Mouse (Mus musculus) liver, adult 2 months (tissue): ENCODE measurements around the gene Vps37b. TPM values are rescaled to one million over a fixed set of nuclear protein-coding genes. Genes with fewer than 3 reads are reported as not detected.
A peak's percentile ranks its signal among the peaks of the same experiment; 100 is the strongest.

Source experiments
- DNase-seq: peaks from one replicate; pipeline ENCODE4 v3.0.0-alpha.2; 2011; ENCODE audit warnings: low read depth, low spot score; ENCODE audit errors: extremely low read depth
- H3K27ac ChIP-seq: fragments of 200-500 bp; replicated peaks from 2 replicates; pipeline ENCODE4 v1.5.1; 2012; ENCODE audit warnings: low read depth, mild to moderate bottlenecking, control low read depth, inconsistent platforms, low read length; ENCODE audit not compliant: insufficient read depth
- H3K27me3 ChIP-seq: fragments of 200-500 bp; 2 replicates; pipeline ENCODE4 v1.6.1; 2012; ENCODE audit warnings: mild to moderate bottlenecking, moderate library complexity, low read length, inconsistent platforms; ENCODE audit not compliant: control insufficient read depth, insufficient read depth
- H3K36me3 ChIP-seq: fragments of 200-500 bp; 2 replicates; pipeline ENCODE4 v1.6.1; 2012; ENCODE audit warnings: low read length, inconsistent platforms; ENCODE audit not compliant: control insufficient read depth, insufficient read depth
- H3K4me1 ChIP-seq: fragments of 200-500 bp; 2 replicates; pipeline ENCODE4 v1.6.1; 2011; ENCODE audit warnings: low read length; ENCODE audit not compliant: control insufficient read depth, insufficient read depth
- H3K4me3 ChIP-seq: fragments of 200-500 bp; 2 replicates; pipeline ENCODE4 v1.5.1; 2011; ENCODE audit warnings: low read depth, mild to moderate bottlenecking, control low read depth, low read length, moderate library complexity; ENCODE audit not compliant: insufficient read depth
- H3K79me2 ChIP-seq: fragments of 200-500 bp; 2 replicates; pipeline ENCODE4 v1.6.1; 2012; ENCODE audit warnings: inconsistent platforms, mild to moderate bottlenecking, low read length, moderate library complexity; ENCODE audit not compliant: control insufficient read depth, insufficient read depth
- H3K9ac ChIP-seq: fragments of 200-500 bp; 2 replicates; pipeline ENCODE4 v1.6.1; 2012; ENCODE audit warnings: low read depth, mild to moderate bottlenecking, control low read depth, inconsistent platforms, low read length
- CTCF ChIP-seq: fragments of 200-500 bp; IDR thresholded peaks from 2 replicates; pipeline ENCODE4 v1.5.1; 2011; ENCODE audit warnings: low read depth, low read length, control low read depth
- POLR2A ChIP-seq: fragments of 200-500 bp; IDR thresholded peaks from 2 replicates; pipeline ENCODE4 v1.6.1; 2011; ENCODE audit warnings: low read length, control low read depth; ENCODE audit not compliant: insufficient read depth; ENCODE audit errors: extremely low read depth
- WGBS: fragments of 180-500 bp; shearing (Covaris S2); methylation state at CpG from one replicate; pipeline ENCODE4 v1.1.7; 2018; 5-methylcytosine and 5-hydroxymethylcytosine counted together
- polyA plus RNA-seq: library from polyadenylated mRNA; depleted of rRNA; stranded (reverse); fragments of >200 nt; gene quantifications from 2 replicates; pipeline ENCODE4 v1.2.3, GENCODE M21; 2012
- total RNA-seq: library from RNA; depleted of rRNA; stranded (reverse); fragments of >200 nt; gene quantifications from 2 replicates; pipeline ENCODE4 v1.2.3, GENCODE M21; 2014

Gene Vps37b
- total and polyA plus RNA-seq, 2 experiments = 4.4 to 31.4 TPM

DNA sequence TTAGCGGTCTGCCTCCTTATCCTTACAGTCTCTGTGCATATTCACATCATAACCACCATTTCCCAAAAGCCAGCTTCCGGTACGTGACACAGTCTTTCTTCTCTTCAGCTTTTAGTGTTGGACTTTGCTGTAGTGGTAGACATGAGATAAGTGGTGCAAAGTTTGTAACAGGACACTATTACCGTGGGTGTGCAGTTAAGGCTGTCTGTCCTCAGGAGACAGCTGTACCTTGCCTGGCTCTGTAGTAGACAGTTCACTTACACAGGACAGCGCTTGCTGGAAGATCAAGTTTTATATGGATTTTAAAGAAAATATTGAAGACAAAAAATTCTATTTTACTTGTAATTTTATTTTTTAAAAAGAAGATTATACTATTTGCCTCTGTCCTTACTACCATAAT is 63.6 kb downstream of the Vps37b start:
- TF ChIP-seq POLR2A = no peak
- TF ChIP-seq CTCF = no peak
- H3K4me3 ChIP-seq = no peak overlapping the region
- WGBS = 77% methylated on average over 5 of the region's 5 CpGs
- H3K27me3 ChIP-seq = no peaks in the 10 kb centered on the region
- no peaks in the 10 kb centered on the region; the same call in 1 of the 2 replicates for H3K4me1 ChIP-seq
- no peak for DNase-seq
- H3K36me3 ChIP-seq = no peaks in the 10 kb centered on the region
- no peak overlapping the region for H3K27ac ChIP-seq
- H3K79me2 ChIP-seq = no peaks in the 10 kb centered on the region
- no peak overlapping the region for H3K9ac ChIP-seq

DNA sequence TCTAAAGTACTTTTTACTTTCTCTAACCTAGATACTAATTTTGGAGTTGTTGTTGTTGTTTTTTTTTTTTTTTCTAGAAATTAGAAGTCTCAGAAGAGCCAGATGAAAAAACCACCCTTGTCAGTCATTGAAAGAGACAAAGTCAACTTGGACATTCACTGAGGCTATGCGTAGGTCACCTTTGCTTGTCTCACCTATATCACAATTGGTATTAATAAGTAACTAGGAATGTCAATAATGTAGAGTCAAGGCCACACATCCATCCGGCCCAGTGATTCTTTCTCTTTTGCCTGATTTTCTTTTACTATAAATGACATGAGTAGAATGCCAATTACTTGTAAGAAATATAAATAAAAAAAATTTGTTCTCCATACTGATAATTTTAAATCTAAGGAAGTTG is 65.3 kb downstream of the Vps37b start:
- Histone ChIP-seq H3K79me2 (no peaks in the 10 kb centered on the region), H3K9ac (no peak overlapping the region), H3K27me3 (no peaks in the 10 kb centered on the region), H3K27ac (no peak overlapping the region), H3K4me3 (no peak overlapping the region), H3K4me1 (no peaks in the 10 kb centered on the region; the same call in 1 of the 2 replicates), H3K36me3 (no peaks in the 10 kb centered on the region)
- 27% methylated on average over 2 of the region's 2 CpGs for WGBS
- TF ChIP-seq POLR2A (no peak), CTCF (no peak)
- DNase-seq = peak; percentile 64

GRCm38 (mm10) chr5:123964208-123964607 is 67.9 kb downstream of the Vps37b start:
- Histone ChIP-seq H3K36me3 (no peaks in the 10 kb centered on the region), H3K4me3 (no peak overlapping the region), H3K27me3 (no peaks in the 10 kb centered on the region), H3K9ac (no peak overlapping the region), H3K4me1 (no peaks in the 10 kb centered on the region; the same call in 1 of the 2 replicates), H3K27ac (no peak overlapping the region), H3K79me2 (no peaks in the 10 kb centered on the region)
- TF ChIP-seq CTCF = no peak
- TF ChIP-seq POLR2A = no peak
- WGBS = 94% methylated on average over 4 of the region's 4 CpGs
- DNase-seq = no peak

- no peak overlapping the region for H3K27ac ChIP-seq
- DNase-seq = no peak
- H3K27me3 ChIP-seq = no peaks in the 10 kb centered on the region
- peaks cover 2% of the 10 kb centered on the region for H3K4me1 ChIP-seq
- 94% methylated on average over 12 of the region's 12 CpGs for WGBS
- H3K36me3 ChIP-seq = no peaks in the 10 kb centered on the region
- no peak overlapping the region for H3K4me3 ChIP-seq
- no peak overlapping the region for H3K9ac ChIP-seq
- no peaks in the 10 kb centered on the region for H3K79me2 ChIP-seq
- TF ChIP-seq CTCF (no peak), POLR2A (no peak)
Observed at GRCm38 (mm10) chr5:123961046-123961445, 71.0 kb downstream of the Vps37b start.

- Histone ChIP-seq H3K79me2 (no peaks in the 10 kb centered on the region), H3K27me3 (no peaks in the 10 kb centered on the region), H3K9ac (no peak overlapping the region), H3K27ac (no peak overlapping the region), H3K4me3 (no peak overlapping the region), H3K36me3 (no peaks in the 10 kb centered on the region), H3K4me1 (peaks cover 2% of the 10 kb centered on the region)
- no peak for TF ChIP-seq CTCF
- no peak for TF ChIP-seq POLR2A
- WGBS = 44% methylated on average over 8 of the region's 8 CpGs
- DNase-seq = no peak
Observed at GRCm38 (mm10) chr5:123960129-123960528, 71.9 kb downstream of the Vps37b start.

DNA sequence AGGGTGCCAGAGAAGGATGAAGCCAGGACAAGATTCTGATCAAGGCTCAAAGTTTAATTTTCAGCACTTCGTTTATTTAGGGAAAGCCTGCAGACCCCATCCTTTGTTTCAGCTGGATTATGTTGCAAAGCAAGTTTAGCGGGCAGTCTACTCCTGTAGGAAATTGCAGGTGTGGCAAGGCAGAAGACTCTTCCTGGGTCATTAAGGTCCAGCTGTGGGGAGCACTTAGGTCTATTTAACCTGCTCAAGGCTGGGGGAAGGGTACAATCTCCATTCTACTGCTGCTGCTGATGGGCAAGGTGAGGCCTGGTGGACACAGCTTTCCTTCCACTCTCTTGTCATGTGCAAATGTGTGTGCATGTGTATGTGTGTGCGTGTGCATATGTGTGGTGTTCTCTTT is 73.1 kb downstream of the Vps37b start:
- H3K4me3 ChIP-seq = no peak overlapping the region
- no peaks in the 10 kb centered on the region for H3K27me3 ChIP-seq
- H3K4me1 ChIP-seq = peaks cover 6% of the 10 kb centered on the region
- TF ChIP-seq POLR2A = no peak
- no peak for TF ChIP-seq CTCF
- no peak for DNase-seq
- no peak overlapping the region for H3K27ac ChIP-seq
- no peak overlapping the region for H3K9ac ChIP-seq
- H3K79me2 ChIP-seq = no peaks in the 10 kb centered on the region
- WGBS = 90% methylated on average over 3 of the region's 3 CpGs
- H3K36me3 ChIP-seq = no peaks in the 10 kb centered on the region
